Mouse (Mus musculus): ENCODE data around the gene Pdp2.
"Not testable (repeated sequence)": the region's sequence is repeated elsewhere in the genome, so short reads cannot be mapped to it uniquely, and the experiment has no call there.

The Pdp2 gene

GRCm38 (mm10) chr8:104591133-104591834, at the start of gene Pdp2:
TSS of gene Pdp2 (plus strand) at chr8:104591451.
- peak; percentile 95 for DNase-seq

- DNase-seq = no peak
Measured at GRCm38 (mm10) chr8:104541515-104541880, 49.8 kb upstream of the Pdp2 start.

DNA sequence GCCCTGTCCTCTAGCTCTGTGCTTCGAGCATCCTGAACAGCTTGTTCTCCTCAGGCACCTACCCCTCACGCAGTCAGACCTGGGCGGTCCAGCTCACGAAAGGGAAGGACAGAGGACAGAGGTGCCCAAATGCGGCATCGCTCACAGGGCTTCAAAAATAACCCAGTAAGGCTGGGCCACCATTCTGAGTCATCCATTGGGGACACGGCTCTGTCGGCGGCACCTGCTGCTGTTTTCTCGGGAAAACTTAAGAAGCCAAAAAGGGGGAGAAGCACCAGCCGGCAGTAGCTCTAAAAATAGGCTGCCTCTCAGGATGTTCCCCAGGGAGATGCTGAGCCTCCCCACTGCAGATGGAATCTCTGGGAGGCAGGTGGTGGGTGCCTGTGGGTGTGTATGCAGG, 49.1 kb upstream of the Pdp2 start:
- DNase-seq = peak; percentile 54

DNA sequence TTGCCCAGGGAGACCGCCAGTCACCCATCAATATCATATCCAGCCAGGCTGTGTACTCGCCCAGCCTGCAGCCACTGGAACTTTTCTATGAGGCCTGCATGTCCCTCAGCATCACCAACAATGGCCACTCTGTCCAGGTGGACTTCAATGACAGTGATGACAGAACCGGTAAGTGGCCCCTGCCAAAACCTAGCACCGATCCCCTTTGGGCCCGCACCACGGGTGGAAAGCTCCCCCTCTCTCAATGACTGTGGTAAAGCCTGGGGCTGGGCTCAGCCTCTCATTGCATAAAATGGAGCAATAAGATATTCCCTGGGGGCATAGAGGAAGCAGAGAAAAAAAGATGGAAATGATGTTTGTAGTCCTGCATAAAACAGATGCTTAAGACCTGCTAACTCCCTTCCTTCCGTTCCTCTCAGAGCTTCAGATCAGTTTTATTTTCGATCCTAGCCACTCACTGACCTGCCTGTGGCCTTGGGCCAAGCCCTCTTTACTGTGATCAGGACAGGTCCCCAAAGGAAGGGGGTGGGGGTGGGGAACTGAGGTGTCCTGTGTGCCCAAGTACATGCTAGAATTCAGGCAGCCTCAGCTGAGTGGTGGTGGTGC, 47.7 kb upstream of the Pdp2 start:
- DNase-seq = no peak

DNA sequence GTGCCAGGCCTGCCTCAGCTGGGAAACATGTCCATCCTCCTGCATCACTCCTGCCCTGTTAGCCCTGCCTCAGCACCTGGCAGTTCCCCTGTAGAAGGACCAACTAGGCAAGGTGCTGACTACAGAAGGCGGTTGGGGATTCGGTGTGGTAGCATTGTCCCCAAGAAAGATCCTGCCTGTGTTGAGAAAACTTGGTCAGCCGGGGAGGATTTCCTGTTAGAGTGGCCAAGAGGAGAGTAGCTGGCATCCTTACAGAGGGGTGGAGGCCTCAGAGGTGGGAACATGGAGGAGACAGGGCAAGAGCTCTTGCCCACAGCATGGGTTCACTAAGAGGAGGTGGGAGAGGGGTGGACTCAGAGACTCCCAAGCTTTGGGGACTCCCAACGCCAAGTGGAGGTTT, 36.1 kb upstream of the Pdp2 start:
- DNase-seq = no peak

DNA sequence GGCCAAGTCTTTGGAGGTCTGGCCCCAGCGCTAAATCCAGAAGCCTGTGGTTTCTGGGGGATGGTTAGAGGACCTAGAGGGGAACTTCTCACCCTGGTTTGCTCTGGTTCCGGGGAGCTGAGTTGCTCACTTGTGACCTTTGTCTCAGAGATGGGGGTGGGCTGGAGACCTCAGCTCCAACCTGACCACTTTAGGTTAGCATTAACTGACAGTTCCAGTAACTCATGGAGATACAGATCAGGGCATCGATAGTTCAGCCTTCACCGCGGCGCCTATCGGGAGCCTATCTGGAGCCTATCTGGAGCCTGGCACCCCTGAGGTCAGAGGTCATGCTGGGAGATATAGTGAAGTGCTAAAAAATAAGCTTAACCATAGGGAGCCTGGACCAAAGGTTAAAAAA, 34.0 kb upstream of the Pdp2 start:
- DNase-seq = no peak

DNA sequence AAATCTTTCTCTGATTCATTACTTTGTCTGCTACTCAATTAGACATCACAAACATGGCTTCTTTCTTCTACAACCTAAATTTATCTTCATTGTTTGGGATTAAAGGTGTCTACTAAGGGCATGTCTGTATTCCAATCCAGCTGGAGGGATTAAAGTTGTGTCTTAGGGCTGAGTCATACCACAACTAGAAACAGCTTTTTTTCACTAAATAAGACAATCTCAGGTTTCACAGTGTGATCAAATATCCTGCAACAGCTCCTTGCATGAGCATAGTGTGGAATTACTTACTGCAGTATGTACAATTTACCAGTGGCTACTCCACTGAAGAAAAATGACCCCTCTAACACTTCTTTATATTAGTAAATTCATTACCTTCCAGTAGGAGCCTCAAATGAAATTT, 30.5 kb upstream of the Pdp2 start:
- DNase-seq = no peak

- DNase-seq = peak; percentile 85
Measured at GRCm38 (mm10) chr8:104564633-104565456, 26.4 kb upstream of the Pdp2 start.

DNA sequence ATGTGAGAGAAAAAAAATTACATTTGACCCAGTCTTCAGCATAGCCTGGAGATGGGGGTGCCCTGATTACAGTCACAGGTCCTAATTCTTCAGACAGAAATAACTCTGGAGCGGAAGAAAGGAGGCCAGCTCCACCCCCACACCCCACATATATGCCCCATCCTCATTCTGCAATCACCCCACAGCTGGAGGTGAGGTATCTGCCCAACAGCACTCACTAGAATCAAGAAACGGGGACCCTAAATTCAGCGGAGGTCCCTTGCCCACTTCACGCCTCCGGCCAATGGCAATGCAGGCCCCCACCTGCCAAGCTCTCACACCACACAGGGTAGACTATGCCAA, 25.8 kb upstream of the Pdp2 start:
- DNase-seq = no peak

DNA sequence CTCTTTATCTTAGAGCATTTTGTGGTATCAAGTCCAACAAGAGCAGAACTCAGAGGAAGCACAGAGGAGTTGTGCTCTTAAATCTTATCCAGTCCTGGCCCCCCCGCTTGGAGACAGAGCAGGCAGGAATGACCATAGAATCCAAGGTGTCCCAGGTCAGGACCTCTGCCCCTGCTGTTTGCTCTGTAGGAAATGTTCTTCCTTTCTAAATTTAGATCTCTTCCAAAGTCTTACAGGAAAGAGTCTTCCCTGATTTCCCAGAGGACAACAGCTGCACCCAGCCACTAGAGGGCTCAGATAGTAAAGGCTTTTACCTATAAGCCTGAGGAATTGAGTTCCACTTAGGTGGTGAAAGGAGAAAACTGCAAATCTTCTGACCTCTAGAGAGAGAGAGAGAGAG, 21.7 kb upstream of the Pdp2 start:
- no peak for DNase-seq

DNA sequence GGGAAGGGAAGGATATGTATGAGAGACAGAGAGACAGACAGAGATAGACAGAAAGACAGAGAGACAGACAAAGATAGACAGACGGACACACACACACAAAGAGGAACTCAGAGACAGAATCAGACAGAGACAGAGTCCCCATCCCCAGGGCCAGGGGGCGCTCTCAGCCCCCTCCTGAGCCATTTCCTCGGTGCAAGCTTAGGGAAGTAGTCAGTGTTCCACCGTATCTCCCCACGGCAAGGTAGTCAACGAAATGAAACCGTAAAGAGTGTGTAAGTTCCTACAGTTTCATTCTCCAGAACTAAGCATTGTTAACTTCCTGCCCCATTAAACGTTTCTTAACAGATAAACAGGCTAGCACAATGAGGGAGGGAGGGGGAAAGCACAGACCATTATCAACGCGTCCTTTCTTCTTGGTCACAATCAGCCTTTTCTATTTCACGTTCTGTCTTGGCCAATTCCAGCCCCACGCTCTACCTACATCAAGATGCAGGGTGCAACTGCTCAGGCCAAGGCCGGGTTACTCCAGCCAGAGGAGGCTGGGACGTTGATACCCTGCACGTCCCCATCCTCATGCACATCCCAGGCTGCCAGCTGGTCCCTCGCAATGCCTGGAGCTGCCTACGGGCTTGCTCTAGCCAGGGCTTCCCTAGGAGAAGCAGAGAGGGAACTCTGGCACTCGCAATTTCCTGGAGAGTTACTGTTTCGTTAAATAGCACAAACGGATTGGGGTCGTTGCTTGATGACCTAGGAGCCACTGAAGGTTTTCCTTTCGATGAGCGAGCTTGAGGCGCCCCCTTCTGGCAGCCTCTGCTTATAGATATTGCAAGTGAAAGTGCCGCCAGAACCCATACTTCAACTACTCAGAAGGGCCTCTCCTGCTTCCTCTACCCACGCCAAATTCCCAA, 20.6 kb upstream of the Pdp2 start:
- peak; percentile 88 for DNase-seq

DNA sequence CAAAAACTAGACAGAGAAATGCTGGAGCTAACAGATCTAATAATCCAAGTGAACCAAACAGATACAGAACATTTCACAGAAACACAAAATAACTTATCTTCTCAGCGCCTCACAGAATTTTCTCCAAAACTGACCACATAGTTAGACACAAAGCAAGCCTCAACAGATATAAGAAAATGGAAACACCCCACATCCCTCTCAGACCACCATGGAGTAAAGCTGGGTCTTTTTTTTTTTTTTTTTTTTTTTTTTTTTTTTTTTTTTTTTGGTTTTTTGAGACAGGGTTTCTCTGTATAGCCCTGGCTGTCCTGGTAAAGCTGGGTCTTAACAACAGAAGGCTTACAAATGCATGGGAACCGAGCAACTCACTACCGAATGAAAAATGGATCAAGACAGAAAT, 14.4 kb upstream of the Pdp2 start:
- no peak for DNase-seq

DNA sequence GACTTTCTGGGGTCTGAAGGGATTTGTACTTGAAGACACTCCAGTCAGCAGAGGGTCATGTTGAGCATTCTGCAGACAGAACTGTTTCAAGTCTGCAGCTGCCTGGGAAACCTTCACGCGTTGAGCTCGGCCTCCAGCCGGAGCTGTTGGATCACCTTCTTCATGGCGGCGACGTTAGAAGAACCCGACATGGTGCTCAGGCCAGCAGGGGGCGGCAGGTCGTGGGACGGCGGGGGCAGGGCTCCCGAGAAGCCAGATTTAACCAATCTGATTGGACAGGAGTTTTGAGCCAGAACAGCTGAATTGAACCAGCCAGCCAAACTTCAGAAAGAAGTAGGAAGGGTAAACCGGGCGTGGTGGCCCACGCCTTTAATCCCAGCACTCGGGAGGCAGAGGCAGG, 13.6 kb upstream of the Pdp2 start:
- not testable (repeated sequence) for DNase-seq

DNA sequence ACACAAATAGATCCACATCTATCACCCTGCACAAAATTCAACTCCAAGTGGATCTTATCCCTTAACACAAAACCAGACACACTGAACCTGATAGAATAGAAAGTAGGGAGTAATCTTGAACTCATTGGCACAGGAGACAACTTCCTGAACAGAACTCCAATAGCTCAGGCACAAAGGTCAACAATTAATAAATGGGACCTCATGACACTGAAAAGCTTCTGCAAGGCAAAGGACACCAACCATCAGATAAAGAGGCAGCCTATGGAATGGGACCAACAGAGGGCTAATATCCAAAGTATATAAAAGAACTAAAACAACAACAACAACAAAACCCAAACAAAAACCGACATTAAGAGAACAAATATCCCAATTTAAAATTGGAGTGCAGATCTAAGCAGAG, 6.7 kb upstream of the Pdp2 start:
- no peak for DNase-seq

GRCm38 (mm10) chr8:104590284-104590683, 967 bp upstream of the Pdp2 start:
- no peak for DNase-seq

DNA sequence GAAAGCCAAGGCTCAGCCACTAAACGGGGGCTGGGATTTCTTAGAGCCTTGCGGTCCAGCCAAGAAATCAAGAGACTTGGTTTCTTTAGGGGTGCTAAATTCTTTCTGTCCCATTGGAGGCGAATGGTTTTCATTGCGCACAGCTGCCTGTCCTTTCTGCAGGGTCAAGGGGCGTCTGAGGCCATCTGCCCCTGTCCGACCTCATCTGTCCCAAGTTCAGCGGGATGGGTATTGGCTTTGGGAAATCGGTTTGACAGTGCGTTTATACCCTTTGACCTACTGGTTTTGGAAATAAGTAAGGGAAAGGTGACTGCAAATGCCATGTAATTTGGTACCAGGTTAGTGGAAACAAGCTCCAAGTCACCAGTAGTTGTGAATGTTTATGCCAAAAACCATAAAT, 605 bp downstream of the Pdp2 start:
- DNase-seq = no peak

- DNase-seq = no peak
Measured at GRCm38 (mm10) chr8:104592566-104592965, 1.3 kb downstream of the Pdp2 start.

DNA sequence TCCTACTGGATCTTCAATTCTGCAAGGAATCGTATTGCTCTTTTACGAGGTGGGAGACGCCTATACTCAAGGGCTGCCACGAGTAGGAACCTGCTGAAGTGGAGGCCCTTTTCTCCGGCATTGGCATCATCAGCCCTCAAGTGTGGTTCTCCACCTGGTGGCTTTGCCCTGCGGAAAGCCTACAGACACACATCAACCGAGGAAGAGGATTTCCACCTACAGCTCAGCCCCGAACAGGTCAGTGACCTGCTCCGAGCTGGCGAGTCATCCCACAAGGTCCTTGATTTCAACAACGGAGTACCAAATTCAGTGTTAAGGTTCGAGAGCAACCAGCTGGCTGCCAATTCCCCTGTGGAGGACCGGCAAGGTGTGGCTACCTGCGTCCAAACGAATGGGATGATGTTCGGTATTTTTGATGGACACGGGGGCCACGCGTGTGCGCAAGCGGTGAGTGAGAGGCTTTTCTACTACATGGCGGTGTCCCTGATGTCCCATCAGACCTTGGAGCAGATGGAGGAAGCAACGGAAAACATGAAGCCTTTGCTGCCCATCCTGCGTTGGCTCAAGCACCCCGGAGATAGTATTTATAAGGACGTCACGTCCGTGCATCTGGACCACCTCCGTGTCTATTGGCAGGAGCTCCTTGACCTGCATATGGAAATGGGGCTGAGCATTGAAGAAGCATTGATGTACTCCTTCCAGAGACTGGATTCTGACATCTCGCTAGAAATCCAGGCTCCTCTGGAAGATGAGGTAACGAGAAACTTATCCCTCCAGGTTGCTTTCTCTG, 2.5 kb downstream of the Pdp2 start:
- no peak for DNase-seq

DNA sequence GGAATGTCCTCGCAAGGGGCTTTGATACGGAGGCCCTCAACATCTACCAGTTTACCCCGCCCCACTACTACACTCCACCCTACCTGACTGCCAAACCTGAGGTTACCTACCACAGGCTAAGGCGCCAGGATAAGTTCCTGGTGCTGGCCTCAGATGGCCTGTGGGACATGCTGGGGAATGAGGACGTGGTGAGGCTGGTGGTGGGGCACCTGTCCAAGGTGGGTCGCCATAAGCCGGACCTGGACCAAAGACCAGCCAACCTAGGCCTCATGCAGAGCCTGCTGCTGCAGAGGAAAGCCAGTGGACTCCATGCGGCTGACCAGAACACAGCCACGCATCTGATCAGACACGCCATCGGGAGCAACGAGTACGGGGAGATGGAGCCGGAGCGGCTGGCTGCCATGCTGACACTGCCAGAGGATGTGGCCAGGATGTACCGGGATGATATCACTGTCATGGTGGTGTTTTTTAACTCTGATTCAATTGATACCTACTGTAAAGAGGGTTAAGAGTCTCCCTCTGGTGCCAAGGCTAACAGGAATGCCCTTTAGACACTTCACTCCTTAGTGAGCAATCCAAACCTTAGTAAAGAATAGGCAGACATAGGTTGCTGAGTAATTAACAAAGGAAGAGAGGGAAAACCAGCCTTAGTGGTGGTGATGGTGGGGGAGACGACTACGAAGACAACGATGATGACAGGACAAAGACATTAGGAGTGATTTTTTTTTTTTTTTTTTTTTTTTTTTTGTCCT, 3.5 kb downstream of the Pdp2 start:
- no peak for DNase-seq

DNA sequence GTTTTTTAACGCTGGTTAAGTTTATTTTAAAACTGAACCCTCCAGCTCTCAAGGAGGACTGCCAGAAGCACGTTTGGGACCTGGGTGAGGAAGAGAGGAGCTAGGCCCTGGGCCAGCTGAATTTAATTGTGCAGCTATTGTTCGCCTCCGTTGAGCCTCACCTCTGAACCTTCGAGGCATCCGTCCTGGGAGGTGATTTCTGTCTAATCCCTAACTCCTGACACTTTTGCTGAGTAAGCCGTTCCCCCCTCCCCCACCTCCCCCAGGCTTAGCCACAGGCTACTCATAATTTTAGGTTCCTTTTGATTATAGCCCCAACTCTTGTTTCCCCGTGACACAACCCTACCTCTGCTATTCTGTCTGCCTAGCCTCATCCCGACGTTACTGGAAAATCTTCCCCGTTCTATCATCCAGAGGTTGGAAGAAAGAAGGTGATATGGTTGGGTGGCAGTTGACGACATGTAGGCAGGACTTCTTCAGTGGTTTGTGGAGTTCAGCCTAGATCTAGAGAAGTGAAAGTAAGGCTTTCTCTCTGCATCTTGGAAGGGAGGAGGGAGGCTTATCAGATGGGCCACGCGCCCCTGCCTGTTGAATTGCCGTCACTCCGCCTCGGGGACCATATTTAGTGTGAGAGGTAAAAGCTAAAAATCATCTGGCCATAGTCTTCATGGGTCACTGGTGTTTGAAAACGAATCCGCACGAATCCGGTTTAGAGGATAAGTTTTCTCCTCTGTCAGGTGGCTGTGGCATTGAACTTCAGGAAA, 4.7 kb downstream of the Pdp2 start:
- DNase-seq = no peak

- DNase-seq = no peak
Measured at GRCm38 (mm10) chr8:104597656-104598055, 6.4 kb downstream of the Pdp2 start.
